Mouse (Mus musculus): ENCODE measurements around the gene Siva1.

Siva1 gene

DNA sequence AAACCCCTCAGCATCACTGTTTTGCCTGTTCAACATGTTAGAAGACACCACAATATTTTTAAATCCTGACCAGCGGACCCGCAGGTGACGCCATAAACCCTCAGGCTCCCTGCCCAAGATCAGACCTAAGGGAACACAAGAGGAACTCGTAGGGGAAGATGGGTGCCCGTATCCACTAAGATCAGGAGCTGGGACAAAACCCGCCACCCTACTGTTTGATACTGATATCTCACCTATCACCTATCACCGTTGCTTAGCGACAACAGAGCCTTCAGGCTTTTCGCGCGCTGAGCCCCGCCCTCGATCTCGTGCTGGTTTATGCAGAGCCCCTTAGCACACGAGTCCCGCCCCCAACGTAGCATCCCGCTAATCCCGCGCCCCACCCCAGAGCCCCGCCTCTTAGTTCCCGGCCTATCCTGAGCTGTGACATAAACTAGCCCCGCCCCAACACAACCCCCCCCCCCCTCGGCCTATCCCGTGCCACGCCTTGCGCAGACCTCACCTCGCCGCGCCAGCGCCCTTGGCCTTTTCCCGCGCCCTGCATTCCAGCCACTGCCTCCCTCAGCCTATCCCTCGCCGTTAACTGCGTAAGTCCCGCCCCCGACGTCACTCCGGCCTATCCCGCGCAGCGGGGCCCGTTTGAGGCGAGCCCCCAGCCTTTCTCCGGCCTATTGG lies at the start of gene Siva1:
Gene Siva1 (plus strand): TSS at position 500 of the 675 bp plus-strand sequence.
- DNase-seq (ENCODE audit: low read depth, low spot score), result peak; percentile 99

DNA sequence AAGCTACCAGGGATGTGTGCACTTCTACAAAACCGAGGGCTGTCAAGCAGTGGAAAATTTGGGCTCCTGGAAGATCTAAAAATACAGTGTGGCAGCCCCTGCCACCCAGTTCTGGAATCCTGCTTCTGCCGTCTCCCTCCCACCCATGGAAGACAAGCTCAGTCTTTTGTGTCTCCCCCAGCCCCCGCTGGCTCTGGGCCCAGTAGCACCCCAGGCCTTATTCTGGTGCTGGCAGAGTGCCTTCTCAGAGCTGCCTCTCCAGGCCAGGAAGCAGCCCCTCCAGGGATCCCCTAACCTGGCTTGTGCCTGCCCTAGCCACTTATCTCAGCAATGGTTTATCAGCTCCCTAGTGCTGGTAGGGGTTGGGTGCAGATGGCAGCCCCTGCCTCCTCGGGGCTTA lies 49.5 kb upstream of the Siva1 start:
- no peak for DNase-seq (ENCODE audit: low read depth, low spot score)

DNA sequence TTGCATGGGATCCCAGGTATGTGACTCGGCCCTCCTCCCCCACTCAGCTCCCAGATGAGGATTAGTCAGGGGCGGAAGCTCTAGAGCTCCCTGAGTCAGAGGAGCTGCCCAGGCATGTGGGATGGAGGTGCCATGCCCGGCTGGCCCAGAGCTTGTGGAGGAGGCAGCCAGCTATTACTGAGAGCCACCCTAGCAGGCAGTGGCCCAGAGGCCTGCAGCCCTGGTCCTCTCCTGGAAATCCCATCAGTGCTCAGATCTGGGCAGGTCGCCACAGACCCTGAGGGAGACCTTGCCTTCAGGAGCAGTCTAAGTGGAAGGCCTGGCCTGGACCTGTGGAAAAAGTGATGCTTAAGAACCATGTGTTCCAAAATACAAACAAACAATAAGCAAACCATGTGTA lies 48.9 kb upstream of the Siva1 start:
- no peak for DNase-seq (ENCODE audit: low read depth, low spot score)

DNA sequence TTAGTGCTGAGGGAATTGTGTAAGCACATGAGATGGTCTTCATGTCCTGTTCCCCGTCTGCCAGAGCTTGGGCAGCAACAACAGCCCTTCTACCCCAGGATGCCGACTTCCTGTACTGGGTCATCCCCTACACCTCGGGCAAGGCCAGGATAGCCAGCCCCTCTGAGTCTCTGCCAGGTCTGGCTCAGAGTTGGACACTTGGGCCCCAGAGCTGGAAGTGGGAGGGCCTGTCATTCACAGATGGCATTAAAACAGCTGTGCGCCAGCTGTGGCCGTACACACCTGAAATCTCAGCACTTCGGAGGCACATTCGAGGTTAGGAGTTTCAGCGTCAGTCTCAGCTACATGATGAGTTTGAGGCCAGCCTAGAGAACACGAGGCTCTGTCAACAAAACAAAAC lies 48.0 kb upstream of the Siva1 start:
- DNase-seq (ENCODE audit: low read depth, low spot score), result peak; percentile 21

DNA sequence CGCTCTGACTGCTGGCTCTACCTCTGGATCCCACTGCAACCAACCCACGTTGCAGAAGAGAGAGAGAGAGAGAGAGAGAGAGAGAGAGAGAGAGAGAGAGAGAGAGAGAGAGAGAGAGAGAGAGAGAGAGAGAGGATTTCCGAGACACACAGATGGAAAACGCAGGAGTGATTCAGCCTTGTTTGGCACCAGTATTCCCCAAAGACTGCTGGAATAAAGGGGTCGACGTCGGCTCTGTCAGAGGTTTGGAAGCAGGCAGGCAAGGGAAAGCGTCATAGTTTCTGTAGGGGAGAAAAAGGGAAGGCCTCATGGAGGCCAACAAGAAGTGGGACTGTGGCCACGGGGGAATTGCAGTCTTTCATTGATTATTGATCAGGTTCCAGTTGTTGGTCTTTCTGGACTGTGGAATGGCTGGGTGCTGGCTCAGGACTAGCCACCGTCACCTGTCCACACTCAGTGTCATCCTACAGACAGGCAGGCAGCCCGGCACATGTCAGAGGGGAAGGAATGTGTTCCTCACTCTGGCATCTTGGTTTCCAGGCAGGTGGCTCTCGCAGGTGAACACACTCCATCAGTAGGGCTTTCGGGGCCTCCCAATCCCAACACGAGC lies 47.5 kb upstream of the Siva1 start:
- DNase-seq (ENCODE audit: low read depth, low spot score), result no peak

DNA sequence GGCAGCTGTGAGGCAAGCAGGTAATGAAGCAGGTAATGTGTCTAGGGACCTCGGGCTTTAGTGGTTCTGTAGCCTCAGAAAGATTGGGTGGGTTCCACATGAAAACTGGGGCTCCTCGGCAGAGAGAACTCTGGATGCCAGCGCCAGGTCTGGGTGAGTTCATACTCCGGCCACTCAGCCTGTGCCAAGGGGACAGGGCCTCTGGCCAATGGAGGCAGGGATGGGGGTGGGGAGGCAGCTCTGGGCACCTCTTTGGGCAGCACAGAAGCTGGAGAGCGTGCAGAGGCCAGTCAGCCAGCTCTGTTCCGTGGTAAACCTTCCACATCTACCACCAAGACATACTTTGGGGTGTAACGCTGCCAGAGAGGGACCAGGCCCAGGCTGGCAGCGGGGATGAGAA lies 46.9 kb upstream of the Siva1 start:
- DNase-seq (ENCODE audit: low read depth, low spot score), result no peak

DNA sequence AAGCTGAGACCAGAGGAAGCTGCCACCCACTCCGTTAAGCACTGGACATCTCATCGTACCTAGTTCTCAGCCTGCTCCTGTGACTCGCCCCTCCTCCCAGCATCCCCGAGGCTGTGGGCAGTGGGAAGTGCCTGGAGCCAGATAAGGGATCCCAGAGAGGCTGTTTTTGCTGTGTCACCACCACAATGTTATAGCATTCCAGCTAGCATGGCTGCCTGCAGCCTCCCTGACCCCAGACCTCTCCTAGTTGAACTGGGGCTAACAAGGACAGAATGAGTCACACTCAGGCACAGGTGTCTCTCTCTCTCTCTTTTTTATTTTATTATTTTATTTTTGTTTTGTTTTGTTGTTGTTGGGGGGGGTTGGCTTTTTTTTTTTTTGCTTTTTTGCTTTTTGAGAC lies 45.3 kb upstream of the Siva1 start:
- no peak for DNase-seq (ENCODE audit: low read depth, low spot score)

DNA sequence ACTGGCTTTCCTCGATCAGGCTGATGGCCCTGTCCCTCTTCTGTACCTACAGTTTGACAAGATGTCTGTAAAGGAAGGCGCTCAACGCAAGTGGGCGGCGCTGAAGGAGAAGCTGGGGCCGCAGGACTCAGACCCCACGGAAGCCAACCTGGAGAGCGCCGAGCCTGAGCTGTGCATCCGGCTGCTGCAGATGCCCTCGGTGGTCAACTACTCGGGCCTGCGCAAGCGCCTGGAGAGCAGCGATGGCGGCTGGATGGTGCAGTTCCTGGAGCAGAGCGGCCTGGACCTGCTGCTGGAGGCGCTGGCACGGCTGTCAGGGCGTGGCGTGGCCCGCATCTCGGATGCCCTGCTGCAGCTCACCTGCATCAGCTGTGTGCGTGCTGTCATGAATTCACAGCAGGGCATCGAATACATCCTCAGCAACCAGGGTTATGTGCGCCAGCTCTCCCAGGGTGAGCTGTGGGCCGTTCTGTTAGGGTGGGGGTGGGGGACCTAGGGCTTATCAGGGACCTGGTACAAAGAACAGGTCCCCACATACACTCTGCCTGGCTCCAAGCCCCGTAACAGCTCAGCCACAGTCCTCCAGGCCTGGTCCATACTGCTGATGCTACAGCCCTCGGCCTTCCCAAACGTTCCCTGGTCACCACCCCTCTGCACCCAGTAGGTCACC lies 44.4 kb upstream of the Siva1 start:
- no peak for DNase-seq (ENCODE audit: low read depth, low spot score)

DNA sequence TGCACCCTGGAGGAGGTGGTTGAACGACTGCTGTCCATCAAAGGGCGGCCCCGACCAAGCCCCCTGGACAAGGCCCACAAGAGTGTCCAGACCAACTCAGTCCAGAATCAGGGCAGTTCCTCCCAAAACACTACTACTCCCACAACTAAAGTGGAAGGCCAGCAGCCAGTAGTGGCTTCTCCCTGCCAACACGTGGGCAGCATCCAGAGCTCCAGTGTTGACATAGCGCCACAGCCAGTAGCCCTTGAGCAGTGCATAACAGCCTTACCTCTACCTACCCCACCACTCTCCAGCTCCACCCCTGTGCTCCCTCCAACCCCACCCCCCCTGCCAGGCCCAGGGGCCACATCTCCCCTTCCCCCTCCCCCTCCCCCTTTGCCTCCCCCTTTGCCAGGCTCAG lies 40.5 kb upstream of the Siva1 start:
- no peak for DNase-seq (ENCODE audit: low read depth, low spot score)

DNA sequence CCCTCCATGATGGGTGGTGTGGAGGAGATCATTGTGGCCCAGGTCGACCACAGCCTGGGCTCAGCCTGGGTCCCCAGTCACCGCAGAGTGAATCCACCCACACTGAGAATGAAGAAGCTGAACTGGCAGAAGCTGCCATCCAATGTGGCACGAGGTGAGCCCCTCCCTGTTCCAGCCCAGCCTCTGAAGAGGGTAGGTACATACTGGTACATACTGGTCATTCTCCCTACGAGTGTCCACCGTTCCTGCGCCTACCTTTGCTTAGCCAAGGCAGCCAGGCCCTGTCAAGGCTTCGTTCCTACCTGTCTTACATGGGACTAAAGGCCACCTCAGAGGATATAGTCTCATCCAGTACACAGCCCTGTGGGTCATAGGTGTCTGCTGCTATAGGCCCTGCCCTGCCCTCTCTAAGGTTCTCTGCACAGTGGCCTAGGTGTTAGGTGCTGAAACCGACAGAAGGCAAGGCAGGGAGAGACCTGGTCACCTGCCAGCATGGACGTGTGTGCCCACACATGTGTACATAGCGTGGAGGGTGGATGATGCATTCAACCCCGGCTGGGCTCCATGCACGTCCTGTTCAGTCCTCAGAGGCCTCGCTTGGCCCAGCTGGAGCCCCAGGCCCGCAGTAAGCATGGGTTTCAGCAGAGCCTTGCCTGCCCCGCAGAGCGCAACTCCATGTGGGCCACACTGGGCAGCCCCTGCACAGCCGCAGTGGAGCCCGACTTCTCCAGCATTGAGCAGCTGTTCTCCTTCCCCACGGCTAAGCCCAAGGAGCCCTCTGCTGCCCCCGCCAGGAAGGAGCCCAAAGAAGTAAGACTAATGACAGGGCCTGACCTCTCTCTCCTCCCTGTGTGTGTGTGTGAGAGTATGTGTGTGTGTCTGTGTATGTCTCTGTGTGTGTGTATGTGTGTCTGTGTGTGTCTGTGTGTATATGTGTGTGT lies 39.5 kb upstream of the Siva1 start:
- no peak for DNase-seq (ENCODE audit: low read depth, low spot score)

DNA sequence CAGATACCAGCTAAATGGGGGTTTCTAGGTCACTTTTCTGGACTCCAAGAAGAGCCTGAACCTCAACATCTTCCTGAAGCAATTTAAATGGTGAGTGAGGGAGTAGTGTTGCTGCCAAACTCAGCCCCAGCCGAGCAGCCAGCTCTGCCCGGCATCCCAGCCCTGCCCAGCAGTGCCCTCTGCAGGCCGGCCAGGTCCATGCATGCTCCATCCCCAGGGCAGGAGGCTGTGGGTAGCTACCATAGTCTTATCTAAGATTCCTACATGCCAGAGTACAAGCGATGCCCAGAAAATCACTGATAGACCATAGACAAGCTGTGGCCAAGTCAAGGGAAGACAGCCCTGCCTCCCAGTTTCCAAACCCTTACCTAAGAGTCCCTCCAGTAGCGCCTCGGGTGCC lies 38.7 kb upstream of the Siva1 start:
- DNase-seq (ENCODE audit: low read depth, low spot score), result peak; percentile 54

DNA sequence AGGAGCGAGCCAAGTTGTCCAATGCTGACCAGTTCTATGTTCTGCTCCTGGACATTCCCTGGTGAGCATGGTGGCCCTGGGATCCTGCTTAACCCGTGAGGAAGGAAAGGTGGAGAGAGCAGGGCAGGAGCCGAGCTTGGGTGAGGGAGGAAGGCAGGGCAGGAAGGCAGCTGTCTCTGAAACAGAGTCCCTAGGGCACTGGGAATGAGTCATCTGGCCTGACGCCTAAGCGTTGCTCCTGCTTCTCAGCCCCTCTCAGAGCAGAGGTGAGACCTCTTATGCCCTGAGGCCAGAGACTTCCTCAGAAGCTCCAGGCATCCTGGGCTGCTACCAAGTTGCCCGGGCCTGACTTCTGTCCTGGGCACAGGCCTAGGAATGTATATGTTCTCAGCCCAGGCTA lies 37.5 kb upstream of the Siva1 start:
- no peak for DNase-seq (ENCODE audit: low read depth, low spot score)

DNA sequence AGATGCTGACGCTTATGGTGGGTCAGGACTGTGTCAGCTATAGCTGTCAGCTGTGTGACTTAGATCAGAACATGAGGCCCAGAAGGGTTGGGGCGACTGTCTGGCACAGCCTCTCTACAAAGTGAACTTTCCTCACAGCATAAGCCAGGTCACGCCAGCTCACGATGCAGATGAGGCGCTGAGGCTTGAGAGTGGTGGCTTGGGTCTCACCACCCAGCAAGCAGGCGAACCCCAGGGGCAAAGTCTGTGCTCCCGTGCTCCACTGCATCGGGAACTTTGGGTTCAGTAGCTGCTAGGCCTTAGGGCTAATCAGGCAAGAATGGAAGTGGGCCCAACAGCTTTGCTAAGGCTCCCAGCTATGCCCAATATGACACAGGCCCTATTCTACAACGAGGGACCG lies 35.4 kb upstream of the Siva1 start:
- no peak for DNase-seq (ENCODE audit: low read depth, low spot score)

DNA sequence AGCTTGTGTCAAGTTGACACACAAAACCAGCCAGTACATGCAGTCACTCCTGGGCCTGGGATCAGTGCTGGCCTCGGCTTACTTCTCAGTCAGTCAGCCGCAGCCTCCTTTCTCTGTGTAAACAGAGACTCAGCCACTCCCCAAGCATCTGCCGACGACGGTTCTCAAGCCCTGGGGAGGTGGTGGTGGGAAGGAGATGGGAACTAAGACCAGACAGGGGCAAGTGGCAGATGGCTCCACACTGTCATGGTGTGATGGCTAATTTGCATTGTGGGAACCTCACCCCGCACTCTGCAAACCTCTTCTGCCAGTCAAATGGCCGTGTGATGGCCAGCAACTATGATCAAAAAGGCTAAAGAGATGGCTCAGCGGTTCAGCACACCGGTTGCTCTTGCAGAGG lies 27.8 kb upstream of the Siva1 start:
- no peak for DNase-seq (ENCODE audit: low read depth, low spot score)

DNA sequence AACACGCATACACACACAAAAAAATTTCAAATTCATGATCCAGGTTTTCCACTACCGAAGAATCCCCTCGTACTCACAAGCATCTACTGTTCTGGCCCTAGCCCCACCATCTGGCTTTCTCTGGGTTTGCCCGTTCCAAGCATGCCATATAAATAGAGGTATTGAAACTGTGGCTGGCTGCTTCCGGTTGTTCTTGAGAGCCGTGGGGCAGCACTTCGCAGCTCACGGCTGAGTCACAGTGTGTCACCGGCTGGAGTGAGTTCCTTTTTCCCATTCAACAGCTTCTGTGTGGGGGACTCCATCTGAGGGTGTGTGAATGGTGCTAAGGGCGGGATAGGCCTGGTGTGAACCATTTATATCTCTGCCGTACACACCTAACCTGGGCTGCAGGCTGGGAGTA lies 27.3 kb upstream of the Siva1 start:
- no peak for DNase-seq (ENCODE audit: low read depth, low spot score)

DNA sequence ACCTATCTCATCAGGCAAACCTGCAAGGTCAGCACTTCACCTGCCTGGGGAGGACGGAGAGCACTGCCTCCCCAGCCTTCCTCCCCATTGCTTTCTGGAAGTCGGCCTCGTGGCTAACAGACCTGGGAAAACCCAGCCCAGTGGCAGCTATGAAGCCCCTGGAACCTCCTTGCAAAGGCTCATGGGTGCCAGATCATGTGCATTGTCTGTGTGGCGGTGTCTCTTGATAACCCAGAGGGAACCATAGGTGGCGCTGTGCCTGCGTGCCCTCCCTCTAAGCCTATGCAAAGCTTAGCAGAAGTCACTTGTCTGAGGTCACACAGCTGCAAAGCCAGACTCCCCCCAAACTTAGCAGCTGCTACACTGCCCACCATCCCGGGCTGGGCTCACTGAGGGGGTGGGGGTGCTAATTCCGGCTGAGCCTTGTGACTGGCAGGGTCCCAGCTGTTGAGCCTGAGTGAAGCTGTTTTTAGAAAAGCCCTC lies 26.5 kb upstream of the Siva1 start:
- peak; percentile 77 for DNase-seq (ENCODE audit: low read depth, low spot score)

DNA sequence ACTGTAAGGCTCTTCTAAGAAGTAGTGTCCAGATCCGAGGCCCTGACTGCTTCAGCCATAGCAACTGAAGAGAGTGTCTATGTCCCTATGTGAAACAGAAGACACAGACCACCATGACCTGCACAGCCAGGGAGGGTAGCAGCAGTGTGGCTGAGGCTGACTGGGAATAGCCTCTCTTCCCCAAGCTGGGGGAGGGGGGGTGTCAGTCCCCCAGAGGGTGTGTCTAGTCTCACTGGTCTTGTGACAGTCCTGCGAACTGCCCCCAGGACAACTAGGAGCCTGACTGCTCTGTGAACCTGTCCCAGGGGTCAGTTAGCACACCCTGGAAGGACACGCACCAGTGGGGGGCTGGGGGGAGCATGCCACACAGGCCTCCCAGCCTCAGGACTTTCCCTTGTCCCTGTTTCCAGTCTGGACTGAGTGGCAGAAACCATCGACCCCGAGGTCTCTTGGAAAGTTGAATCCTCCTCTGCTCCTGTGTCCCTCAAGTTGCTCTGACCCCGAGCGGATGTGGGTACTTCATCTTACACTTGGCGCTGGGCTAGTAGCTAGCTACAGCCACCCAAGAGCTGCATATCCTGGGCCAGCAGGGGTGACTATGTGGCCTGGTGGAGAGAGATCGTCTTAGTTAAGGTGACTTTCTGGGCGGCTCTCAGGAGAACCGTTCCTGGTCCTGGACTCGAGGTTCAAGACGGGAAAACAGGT lies 25.3 kb upstream of the Siva1 start:
- DNase-seq (ENCODE audit: low read depth, low spot score), result no peak

DNA sequence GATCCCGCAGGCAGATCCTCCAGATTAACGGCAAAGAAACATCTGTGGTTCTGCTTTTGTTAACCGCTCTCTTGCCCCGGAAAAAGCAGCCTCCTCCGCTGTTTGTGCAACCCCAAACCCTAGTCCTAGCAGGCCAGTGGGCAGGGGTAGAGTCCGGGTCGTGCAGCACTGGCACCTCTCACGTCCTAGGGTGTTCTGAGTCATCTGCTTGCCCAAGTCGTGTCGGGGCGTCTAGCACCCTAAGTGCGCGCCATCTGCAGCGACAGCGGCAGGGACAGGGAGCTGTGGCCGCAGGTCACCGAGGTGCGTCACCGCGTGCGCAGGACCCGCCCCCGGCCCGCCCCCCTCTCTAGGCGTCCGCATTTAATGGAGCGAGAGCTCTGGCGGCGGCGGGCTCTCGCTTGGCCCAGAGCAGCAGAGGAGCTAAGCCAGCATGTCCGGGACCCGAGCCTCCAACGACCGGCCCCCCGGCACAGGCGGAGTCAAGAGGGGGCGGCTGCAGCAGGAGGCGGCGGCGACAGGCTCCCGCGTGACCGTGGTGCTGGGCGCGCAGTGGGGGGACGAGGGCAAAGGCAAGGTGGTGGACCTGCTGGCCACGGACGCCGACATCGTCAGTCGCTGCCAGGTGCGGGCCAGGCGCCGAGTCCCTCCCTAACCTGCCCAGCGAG lies 24.7 kb upstream of the Siva1 start, which contains the start of gene Adssl1:
Gene Adssl1 (plus strand): TSS at position 360 of the 668 bp plus-strand sequence.
- no peak for DNase-seq (ENCODE audit: low read depth, low spot score)

DNA sequence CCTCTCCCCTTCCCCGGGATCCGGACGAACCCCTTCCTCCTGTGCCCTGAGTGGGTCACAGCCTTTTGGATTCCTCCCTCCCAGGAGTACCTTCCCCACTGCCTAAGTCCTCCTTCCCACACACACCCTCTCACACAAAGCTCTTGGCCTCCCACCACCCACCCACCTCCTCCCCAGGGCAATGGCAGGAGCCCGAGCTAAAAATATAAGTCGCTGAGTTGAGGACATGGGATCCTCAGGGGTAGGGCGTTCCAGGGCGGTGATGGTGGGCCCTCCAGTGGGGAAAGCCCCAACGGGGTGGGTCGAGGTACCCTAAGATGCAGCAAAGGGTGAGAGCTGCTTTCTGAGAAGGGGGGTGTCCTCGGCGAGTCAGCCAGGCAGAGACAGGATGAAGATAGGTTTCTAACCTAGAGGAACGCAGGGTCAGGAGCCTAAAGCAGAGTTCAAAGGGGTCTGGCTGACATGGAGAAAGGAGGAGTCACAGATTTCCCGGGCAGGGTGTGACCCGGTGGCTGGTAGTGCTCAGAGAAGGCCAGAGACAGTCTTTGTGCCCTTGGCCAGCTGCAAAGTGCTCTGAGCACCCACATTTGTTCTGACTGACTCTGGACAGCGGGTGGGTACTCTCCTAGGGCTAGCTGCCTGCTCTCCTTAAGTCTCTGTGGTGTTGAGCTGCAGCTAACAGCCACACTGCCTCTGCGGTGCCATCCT lies 24.0 kb upstream of the Siva1 start:
- DNase-seq (ENCODE audit: low read depth, low spot score), result no peak

DNA sequence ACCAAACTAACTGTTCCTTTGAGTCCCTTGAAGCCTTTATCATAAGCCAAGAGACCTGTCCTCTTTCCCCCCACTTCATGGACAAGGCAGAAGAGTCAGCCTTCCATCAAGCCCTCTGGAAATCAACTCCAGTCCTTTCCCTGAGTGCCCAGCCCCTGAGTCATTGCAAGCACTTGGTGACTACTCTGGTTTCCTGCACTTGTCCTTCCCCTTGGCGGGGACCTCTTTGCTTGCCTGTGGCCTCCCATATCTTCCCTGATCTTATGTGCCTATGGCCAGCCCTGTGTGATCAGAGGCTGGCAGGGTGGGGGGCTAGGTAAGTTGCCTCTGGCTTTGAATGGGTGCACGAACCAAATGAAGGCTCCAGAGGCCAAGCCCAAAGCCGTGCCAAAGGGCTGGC lies 22.6 kb upstream of the Siva1 start:
- DNase-seq (ENCODE audit: low read depth, low spot score), result no peak

Data from forelimb bud, embryonic 11.5 days (tissue).